Mouse (Mus musculus): ENCODE measurements at regions not wholly inside any gene's neighbourhood (a gene's known extent, or its start where the extent isn't known, plus 50 kb on each side); places are given as distances from the start of the nearest gene placed in this dataset.
"Not testable (repeated sequence)": the region's sequence is repeated elsewhere in the genome, so short reads cannot be mapped to it uniquely, and the experiment has no call there.

- not testable (repeated sequence) for DNase-seq (ENCODE audit: extremely low spot score in 1 of 2, low spot score in 1 of 2)
These were observed 558.9 kb upstream of the Olfr1507 start for GRCm38 (mm10) chr14:53054439-53054838.

- not testable (repeated sequence) for DNase-seq (ENCODE audit: extremely low spot score in 1 of 2, low spot score in 1 of 2)
These were observed 558.0 kb upstream of the Olfr1507 start for GRCm38 (mm10) chr14:53053465-53054123.

GRCm38 (mm10) chr14:53047683-53048082 is 552.1 kb upstream of the Olfr1507 start:
- not testable (repeated sequence) for DNase-seq (ENCODE audit: extremely low spot score in 1 of 2, low spot score in 1 of 2)

GRCm38 (mm10) chr14:53046975-53047374 is 551.4 kb upstream of the Olfr1507 start:
- DNase-seq (ENCODE audit: extremely low spot score in 1 of 2, low spot score in 1 of 2), result not testable (repeated sequence)

GRCm38 (mm10) chr14:53045331-53045730 is 549.8 kb upstream of the Olfr1507 start:
- peak in 1 of 2 experiments; percentile 8 for DNase-seq (ENCODE audit: extremely low spot score in 1 of 2, low spot score in 1 of 2)

- DNase-seq (ENCODE audit: extremely low spot score in 1 of 2, low spot score in 1 of 2), result not testable (repeated sequence)
These were observed 548.6 kb upstream of the Olfr1507 start for GRCm38 (mm10) chr14:53044101-53044500.

- not testable (repeated sequence) for DNase-seq (ENCODE audit: extremely low spot score in 1 of 2, low spot score in 1 of 2)
These were observed 546.5 kb upstream of the Olfr1507 start for GRCm38 (mm10) chr14:53042016-53042415.

- DNase-seq (ENCODE audit: extremely low spot score in 1 of 2, low spot score in 1 of 2), result not testable (repeated sequence)
These were observed 543.9 kb upstream of the Olfr1507 start for GRCm38 (mm10) chr14:53039475-53039874.

GRCm38 (mm10) chr14:53034940-53035339 is 539.4 kb upstream of the Olfr1507 start:
- not testable (repeated sequence) for DNase-seq (ENCODE audit: extremely low spot score in 1 of 2, low spot score in 1 of 2)

GRCm38 (mm10) chr14:53033221-53033620 is 537.7 kb upstream of the Olfr1507 start:
- not testable (repeated sequence) for DNase-seq (ENCODE audit: extremely low spot score in 1 of 2, low spot score in 1 of 2)

GRCm38 (mm10) chr14:53032498-53032897 is 536.9 kb upstream of the Olfr1507 start:
- DNase-seq (ENCODE audit: extremely low spot score in 1 of 2, low spot score in 1 of 2), result not testable (repeated sequence)

GRCm38 (mm10) chr14:53030227-53030626 is 534.7 kb upstream of the Olfr1507 start:
- DNase-seq (ENCODE audit: extremely low spot score in 1 of 2, low spot score in 1 of 2), result not testable (repeated sequence)

GRCm38 (mm10) chr14:53026958-53027357 is 531.4 kb upstream of the Olfr1507 start:
- not testable (repeated sequence) for DNase-seq (ENCODE audit: extremely low spot score in 1 of 2, low spot score in 1 of 2)

GRCm38 (mm10) chr14:53020152-53020551 is 524.6 kb upstream of the Olfr1507 start:
- not testable (repeated sequence) for DNase-seq (ENCODE audit: extremely low spot score in 1 of 2, low spot score in 1 of 2)

- DNase-seq (ENCODE audit: extremely low spot score in 1 of 2, low spot score in 1 of 2), result not testable (repeated sequence)
These were observed 512.2 kb upstream of the Olfr1507 start for GRCm38 (mm10) chr14:53007741-53008140.

GRCm38 (mm10) chr14:53007323-53007722 is 511.8 kb upstream of the Olfr1507 start:
- not testable (repeated sequence) for DNase-seq (ENCODE audit: extremely low spot score in 1 of 2, low spot score in 1 of 2)

- not testable (repeated sequence) for DNase-seq (ENCODE audit: extremely low spot score in 1 of 2, low spot score in 1 of 2)
These were observed 505.7 kb upstream of the Olfr1507 start for GRCm38 (mm10) chr14:53001289-53001688.

- not testable (repeated sequence) for DNase-seq (ENCODE audit: extremely low spot score in 1 of 2, low spot score in 1 of 2)
These were observed 496.7 kb upstream of the Olfr1507 start for GRCm38 (mm10) chr14:52992106-52992760.

- DNase-seq (ENCODE audit: extremely low spot score in 1 of 2, low spot score in 1 of 2), result not testable (repeated sequence)
These were observed 495.7 kb upstream of the Olfr1507 start for GRCm38 (mm10) chr14:52991328-52991665.

- DNase-seq (ENCODE audit: extremely low spot score in 1 of 2, low spot score in 1 of 2), result not testable (repeated sequence)
These were observed 495.2 kb upstream of the Olfr1507 start for GRCm38 (mm10) chr14:52990569-52991327.

- not testable (repeated sequence) for DNase-seq (ENCODE audit: extremely low spot score in 1 of 2, low spot score in 1 of 2)
These were observed 494.4 kb upstream of the Olfr1507 start for GRCm38 (mm10) chr14:52989940-52990339.
